Mouse (Mus musculus): ENCODE measurements around the gene Gjb5.

GRCm38 (mm10) chr4:127368379-127368973 lies 10.5 kb upstream of the Gjb5 start:
- TF ChIP-seq ZC3H11A (IDR thresholded peaks at IDR 0.05; ENCODE audit: borderline replicate concordance, low read depth, low read length) (peak; percentile 80; the same call in 1 of the 2 replicates), ZNF384 (IDR thresholded peaks at IDR 0.05; ENCODE audit: low read depth, low read length) (no peak), MAFK (IDR thresholded peaks at IDR 0.05; ENCODE audit: insufficient read depth, low read depth, low read length) (no peak), CHD2 (IDR thresholded peaks at IDR 0.05; ENCODE audit: low read depth, low read length) (no peak), HCFC1 (IDR thresholded peaks at IDR 0.05; ENCODE audit: borderline replicate concordance, insufficient read depth, low read length) (no peak)

Measured in ES-E14 (cell line).